Mouse (Mus musculus) lung, postnatal 10 days (tissue): Measurements from ENCODE around the gene Pgap2.
A peak's percentile ranks its signal among the peaks of the same experiment; 100 is the strongest.
"Not testable (repeated sequence)": the region's sequence is repeated elsewhere in the genome, so short reads cannot be mapped to it uniquely, and the experiment has no call there.

ENCODE experiments used
- DNase-seq: peaks from one replicate; pipeline ENCODE4 v3.0.0; 2021

Gene Pgap2

DNA sequence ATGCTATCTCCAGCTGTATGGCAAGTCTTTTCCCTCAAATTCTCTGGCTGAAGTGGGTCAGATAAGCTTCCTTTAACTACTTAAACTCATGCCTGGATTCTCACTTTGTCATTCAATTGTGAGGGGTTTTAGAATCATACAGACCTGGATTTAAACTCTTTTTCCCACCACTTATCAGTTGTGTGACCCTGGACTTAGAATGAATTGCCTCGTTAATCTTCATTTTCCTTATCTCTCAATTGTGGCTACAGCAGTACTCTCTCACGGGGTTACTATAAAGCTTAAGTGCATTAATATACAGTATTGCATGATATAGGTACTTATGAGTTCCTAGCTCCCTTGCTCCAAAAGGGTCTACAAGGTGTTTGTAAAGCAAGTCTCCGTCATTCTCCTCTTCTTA lies 32.9 kb downstream of the Pgap2 start:
- no peak for DNase-seq

- DNase-seq = peak; percentile 63
Measured at GRCm38 (mm10) chr7:102243870-102244269, 33.9 kb downstream of the Pgap2 start.

GRCm38 (mm10) chr7:102244782-102245535 lies 35.0 kb downstream of the Pgap2 start:
- peak; percentile 69 for DNase-seq

- DNase-seq = peak; percentile 72
Measured at GRCm38 (mm10) chr7:102245775-102246174, 35.8 kb downstream of the Pgap2 start.

GRCm38 (mm10) chr7:102246265-102246664 lies 36.3 kb downstream of the Pgap2 start:
- DNase-seq = no peak

DNA sequence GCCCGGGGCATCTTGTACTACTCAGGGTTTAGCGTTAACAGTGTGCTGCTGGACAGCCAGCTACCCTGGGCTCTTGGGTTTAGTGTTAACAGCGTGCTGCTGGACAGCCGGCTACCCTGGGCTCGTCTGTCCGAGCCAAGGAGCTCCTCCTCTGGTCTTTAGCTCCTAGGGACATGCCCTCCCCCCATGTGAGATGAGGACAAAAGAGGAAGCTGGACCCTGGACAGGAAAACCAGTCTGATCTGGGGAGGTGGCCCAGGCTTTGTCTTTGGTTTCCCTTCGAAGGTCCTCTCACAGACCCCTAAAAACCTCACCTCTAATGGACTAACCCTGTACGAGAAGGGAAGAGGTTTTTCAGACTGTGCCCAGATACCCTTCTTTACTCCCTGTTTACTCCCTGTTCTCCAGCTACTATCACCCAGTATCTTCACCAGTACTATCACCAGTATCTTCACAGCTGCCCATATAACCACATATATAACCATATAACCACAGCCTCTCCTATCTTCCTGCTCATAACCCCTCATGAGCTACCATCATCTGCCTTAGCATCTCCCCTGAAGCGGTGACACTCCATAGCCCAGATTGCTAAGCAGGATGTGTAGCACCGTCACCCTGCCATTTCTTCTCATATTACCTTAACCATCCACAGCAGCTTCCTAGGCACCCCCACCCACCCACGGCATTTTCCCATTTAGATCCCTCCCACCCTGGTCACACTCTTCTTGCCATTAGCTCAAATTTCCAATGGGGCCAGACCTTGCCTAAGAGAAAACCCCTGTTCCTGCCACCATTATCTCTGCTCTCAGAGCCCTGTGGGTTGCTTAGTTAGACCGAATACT lies 37.2 kb downstream of the Pgap2 start:
- DNase-seq = peak; percentile 53

- DNase-seq = no peak
Measured at GRCm38 (mm10) chr7:102248691-102249404, 38.8 kb downstream of the Pgap2 start.

DNA sequence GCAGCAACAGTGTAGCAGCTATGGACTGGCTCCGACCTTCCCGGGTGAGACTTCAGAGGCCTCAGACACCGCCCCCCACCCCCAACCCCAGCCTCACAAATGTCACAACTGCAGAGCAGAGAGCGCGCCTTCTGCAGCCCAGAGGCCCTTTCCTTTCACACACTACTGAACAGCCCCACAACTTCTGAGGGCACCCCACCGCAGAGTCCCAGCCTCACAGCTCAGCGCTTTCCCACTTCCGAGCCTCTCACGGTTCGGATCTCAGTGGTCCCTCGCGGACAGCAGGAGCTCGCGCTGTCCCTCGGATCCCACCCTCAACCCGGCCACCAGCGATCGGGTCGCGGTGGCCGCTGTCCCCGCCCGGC lies 39.5 kb downstream of the Pgap2 start:
- DNase-seq = peak; percentile 61

DNA sequence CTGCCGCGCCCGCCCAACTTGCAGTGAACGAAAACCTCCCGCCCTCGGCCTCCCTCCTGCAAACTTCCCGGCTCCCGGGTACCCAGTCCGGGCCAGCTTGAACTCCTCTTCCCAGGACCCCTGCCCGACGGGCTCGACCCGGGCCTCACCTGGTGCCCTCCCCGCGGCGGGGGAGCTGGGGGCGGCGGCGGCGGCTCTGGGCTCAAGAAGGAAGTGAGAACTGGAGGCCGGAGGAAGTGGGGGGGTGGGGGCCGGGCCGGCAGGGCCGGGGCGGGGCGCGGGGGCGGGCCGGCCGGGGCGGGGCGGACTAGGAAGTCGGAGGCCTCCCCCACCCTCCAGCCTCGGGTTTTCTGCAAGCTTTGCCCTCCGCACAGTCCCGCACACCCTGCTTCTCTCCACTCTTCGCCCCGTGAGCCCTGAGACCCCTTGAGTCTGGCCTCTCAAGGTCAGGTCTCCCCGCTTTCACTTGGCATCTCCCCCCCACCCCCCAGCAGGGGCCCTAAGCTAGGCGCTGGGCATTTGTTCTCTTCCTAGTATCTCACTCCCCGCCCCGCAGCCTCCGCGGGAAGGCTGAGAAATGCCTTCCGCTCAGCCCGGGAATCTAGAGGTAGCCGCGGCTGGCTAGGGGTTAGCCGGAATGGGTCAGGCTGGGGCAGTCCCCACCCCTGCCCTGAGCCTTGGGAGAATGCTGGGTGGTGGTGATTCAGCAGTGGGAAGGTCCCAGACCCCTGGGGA lies 40.1 kb downstream of the Pgap2 start:
- DNase-seq = peak; percentile 83

DNA sequence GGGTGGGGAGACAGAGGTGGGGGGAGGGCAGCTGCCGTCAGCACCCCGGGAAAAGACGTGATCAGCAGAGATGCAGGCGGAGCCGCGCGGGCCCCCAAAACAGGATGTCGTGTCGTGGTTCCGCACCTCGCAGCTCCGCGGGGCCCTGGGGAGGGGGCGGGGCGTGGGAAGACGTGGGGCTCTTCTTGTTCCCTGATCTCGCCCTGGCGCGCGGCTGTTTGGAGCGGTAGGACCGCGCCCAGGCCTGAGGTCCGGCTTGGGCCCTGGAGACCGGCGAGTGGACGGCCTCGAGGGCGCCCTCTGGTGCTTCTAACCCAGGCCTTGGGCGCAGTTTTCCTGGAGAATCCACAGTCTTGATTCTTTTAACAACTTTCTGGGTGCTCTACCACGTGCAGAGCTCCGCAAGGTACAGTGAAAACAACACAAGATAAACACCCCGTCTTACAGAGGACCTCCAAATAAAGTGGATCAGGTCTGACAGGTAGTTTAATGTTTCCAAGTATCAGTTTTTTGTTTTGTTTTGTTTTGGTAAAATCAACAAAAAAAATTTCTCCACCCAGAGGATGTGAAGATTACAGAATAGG lies 40.7 kb downstream of the Pgap2 start:
- peak; percentile 96 for DNase-seq

DNA sequence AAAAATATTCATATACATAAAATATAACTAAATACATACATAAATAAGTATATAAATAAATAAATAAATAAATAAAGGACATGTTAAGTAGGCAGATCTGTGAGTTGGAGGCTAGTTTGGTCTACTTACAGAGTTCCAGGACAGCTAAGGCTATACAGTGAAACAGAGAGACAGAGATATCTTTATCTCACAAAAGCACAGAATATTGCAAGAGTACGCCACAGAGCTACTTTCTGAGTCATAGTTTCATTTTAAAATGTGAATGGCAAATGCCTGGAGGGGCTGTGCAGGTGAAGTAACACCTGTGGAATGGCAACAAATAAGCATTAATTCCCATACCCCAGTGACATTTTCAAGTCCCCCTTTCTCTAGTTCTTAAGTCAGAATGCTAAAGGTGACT lies 43.6 kb downstream of the Pgap2 start:
- DNase-seq = no peak

DNA sequence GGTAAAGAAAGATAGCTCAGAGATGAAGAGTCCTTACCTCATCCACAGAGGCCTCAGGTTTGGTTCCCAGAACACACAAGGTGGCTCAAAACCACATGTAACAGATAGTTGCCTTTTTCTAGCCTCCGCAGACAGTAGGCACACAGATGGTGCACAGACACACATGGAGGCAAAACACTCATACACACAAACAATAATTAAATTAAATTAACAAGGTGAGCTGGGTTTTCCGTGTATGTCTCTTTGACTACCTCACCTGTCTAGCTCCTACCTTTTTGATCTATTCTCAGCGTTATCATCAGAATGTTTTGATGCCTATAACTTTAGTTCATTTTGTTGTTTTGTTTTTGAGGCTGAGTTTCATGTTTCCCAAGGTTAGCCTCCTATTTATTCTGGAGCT lies 45.9 kb downstream of the Pgap2 start, which contains the start of gene Rhog:
Gene Rhog, minus strand, starts transcription at position 101 of the 400 bp plus-strand sequence.
- no peak for DNase-seq

GRCm38 (mm10) chr7:102256636-102257035 lies 46.6 kb downstream of the Pgap2 start:
- DNase-seq = no peak

GRCm38 (mm10) chr7:102258189-102258588 lies 48.2 kb downstream of the Pgap2 start:
- peak; percentile 92 for DNase-seq

GRCm38 (mm10) chr7:102258753-102259152 lies 48.7 kb downstream of the Pgap2 start:
- no peak for DNase-seq

- DNase-seq = no peak
Measured at GRCm38 (mm10) chr7:102259716-102260479, 49.9 kb downstream of the Pgap2 start.

DNA sequence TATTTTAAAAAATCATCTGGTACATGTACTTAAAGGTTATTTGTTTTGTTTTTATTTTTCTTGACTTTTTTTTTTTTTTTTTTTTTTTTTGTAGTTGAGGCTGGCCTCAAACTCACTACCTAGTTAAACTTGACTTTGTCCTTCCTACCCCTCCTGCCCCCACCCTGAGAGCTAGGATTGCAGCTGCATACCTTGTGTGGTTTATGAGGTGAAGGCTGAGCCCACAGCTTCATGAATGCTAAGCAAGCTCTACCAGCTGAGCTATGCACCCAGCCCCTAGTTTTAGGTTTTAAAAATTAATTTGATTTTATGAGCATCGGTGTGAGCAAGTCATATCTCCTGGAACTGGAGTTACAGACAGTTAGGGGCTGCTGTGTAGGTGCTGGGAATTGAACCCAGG lies 50.5 kb downstream of the Pgap2 start:
- no peak for DNase-seq

- no peak for DNase-seq
Measured at GRCm38 (mm10) chr7:102263020-102263419, 53.0 kb downstream of the Pgap2 start.

DNA sequence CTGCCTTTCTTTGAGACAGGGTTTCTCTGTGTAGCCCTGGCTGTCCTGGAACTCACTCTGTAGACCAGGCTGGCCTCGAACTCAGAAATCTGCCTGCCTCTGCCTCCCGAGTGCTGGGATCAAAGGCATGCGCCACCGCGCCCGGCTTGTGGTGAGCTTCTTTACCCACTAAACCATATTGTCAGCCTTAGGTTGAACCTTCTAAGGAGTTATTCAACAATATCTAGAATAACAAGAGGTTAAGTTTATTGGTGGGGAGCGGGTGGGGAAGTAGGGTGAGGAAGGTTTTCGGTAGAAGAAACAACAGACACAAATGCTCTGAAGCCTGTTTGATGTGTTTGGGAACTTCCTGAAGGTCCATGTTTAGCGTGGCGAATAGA lies 56.0 kb downstream of the Pgap2 start:
- not testable (repeated sequence) for DNase-seq

DNA sequence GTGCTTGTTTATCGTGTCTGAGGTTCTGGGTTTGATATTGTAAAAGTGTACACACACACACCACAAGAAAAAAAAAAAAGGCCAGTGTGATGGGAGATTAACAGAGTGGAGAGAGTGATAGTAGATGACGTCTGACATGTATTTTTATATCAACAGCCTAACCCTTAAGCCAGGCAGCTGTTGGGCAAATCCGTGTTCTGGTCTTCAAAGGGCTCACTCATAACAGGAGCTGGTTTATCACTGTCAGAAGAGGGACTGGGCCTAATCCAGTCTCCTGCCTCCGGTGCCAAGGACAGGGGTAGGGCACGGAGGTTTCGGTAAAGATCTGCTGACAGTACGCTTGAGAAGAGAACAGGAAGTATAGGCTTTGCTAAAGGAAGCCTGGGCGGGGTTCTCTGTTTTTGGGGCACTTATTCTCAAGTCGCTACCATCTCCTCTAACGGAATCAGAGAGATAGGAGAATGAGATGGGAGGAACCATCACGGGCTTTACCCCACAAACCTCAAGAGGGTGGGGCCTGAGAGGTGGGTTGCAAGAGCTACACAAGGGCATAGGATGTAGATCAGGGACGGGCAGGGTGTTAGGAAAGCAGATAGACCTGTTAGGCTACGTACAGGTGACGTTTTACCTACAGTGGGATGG lies 56.5 kb downstream of the Pgap2 start:
- DNase-seq = peak; percentile 38

GRCm38 (mm10) chr7:102267113-102267579 lies 57.1 kb downstream of the Pgap2 start:
- peak; percentile 97 for DNase-seq
